Mouse (Mus musculus): ENCODE results near the gene Gm17631. TPM values are rescaled to one million over a fixed set of nuclear protein-coding genes. Genes with fewer than 3 reads are reported as not detected.
"Not testable (repeated sequence)": the region's sequence is repeated elsewhere in the genome, so short reads cannot be mapped to it uniquely, and the experiment has no call there.

Gm17631 gene
- polyA plus RNA-seq (2014; fragmentation: Nextera tagmentation; extraction: Ambion mirVana): not detected in 2 replicates

- not testable (repeated sequence) for H3K4me2 ChIP-seq; H3K4me3 ChIP-seq (ENCODE audit: low read depth, low read length); H3K9ac ChIP-seq (ENCODE audit: low read length); H3K36me3 ChIP-seq (ENCODE audit: control insufficient read depth, insufficient read depth, low read length); ATAC-seq (ENCODE audit: low FRiP score); H3K4me1 ChIP-seq (ENCODE audit: control insufficient read depth, insufficient read depth, low read length); H3K27me3 ChIP-seq (ENCODE audit: control insufficient read depth, insufficient read depth, low read length); H3K9me3 ChIP-seq (ENCODE audit: control insufficient read depth, low read length); H3K27ac ChIP-seq (ENCODE audit: low read depth, low read length); DNase-seq (ENCODE audit: low spot score, missing footprints)
- no CpG with 5 or more reads among the region's 3 CpGs for WGBS
Observed at GRCm38 (mm10) chr6:129862349-129862748, at the start of gene Gm17631. Gene Gm17631 (plus strand): TSS chr6:129862649.

DNA sequence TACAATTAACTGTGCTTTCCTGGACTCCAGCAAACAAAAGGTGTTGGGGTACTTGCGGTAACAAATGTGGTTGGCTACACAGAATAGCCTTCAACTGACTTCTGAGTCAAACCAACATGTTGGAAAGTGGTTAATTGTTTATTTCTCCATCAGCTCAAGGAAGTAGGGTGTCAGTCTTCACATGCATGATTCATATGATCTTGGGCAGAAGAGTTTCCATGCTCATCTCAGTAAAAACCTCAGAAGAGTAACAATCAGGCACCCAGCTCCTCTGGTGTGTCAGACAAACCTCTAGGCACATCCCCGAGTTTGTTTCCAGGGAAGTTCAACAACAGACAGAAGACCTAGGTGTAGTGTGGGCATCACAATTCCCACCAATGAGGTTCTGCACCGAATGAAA, 44.7 kb upstream of the Gm17631 start:
- H3K4me2 ChIP-seq: no peak overlapping the region
- no peaks in the 10 kb centered on the region for H3K36me3 ChIP-seq (ENCODE audit: control insufficient read depth, insufficient read depth, low read length)
- no peaks in the 10 kb centered on the region for H3K27me3 ChIP-seq (ENCODE audit: control insufficient read depth, insufficient read depth, low read length)
- no peak overlapping the region for H3K9ac ChIP-seq (ENCODE audit: low read length)
- ATAC-seq (ENCODE audit: low FRiP score) (no peak), DNase-seq (ENCODE audit: low spot score, missing footprints) (no peak)
- H3K4me1 ChIP-seq (ENCODE audit: control insufficient read depth, insufficient read depth, low read length): no peaks in the 10 kb centered on the region
- no peak overlapping the region for H3K4me3 ChIP-seq (ENCODE audit: low read depth, low read length)
- H3K9me3 ChIP-seq (ENCODE audit: control insufficient read depth, low read length): peaks cover 4% of the 10 kb centered on the region; the same call in 1 of the 2 replicates
- H3K27ac ChIP-seq (ENCODE audit: low read depth, low read length): no peak overlapping the region
- 69% methylated on average over 3 of the region's 3 CpGs for WGBS

DNA sequence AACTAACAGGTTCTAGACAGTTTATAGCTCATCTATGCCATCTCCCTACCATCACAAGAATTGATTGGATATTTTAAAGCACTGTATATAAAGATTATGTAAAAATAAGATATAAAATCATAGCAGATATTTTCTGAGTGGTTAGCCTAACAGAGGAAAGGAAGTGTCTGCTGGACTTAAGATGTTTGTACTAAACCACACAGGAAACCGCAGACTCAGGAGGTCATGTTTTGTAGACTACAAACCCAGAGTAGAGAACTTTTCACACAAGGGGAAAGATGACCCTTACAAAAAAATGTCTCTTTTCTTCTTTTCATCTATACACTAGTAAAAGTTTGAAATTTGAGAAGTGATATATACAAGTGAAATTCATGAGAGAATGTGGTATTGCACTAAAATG, 38.4 kb upstream of the Gm17631 start:
- WGBS: 84% methylated on average over 1 of the region's 1 CpGs

GRCm38 (mm10) chr6:129825559-129825958, 36.9 kb upstream of the Gm17631 start:
- ATAC-seq (ENCODE audit: low FRiP score): no peak
- no peak overlapping the region for H3K27ac ChIP-seq (ENCODE audit: low read depth, low read length)
- WGBS: 92% methylated on average over 1 of the region's 1 CpGs
- H3K4me3 ChIP-seq (ENCODE audit: low read depth, low read length): no peak overlapping the region
- H3K36me3 ChIP-seq (ENCODE audit: control insufficient read depth, insufficient read depth, low read length): no peaks in the 10 kb centered on the region
- H3K9ac ChIP-seq (ENCODE audit: low read length): no peak overlapping the region
- no peak for DNase-seq (ENCODE audit: low spot score, missing footprints)
- no peaks in the 10 kb centered on the region for H3K27me3 ChIP-seq (ENCODE audit: control insufficient read depth, insufficient read depth, low read length)
- H3K4me1 ChIP-seq (ENCODE audit: control insufficient read depth, insufficient read depth, low read length): no peaks in the 10 kb centered on the region
- H3K4me2 ChIP-seq: no peak overlapping the region
- peaks cover 4% of the 10 kb centered on the region for H3K9me3 ChIP-seq (ENCODE audit: control insufficient read depth, low read length)

More for the DNA sequence above, 38.4 kb upstream of the Gm17631 start:
- DNase-seq (ENCODE audit: low spot score, missing footprints) (no peak), ATAC-seq (ENCODE audit: low FRiP score) (no peak)
- H3K4me1 ChIP-seq (ENCODE audit: control insufficient read depth, insufficient read depth, low read length): no peaks in the 10 kb centered on the region
- no peak overlapping the region for H3K27ac ChIP-seq (ENCODE audit: low read depth, low read length)
- peaks cover 8% of the 10 kb centered on the region for H3K9me3 ChIP-seq (ENCODE audit: control insufficient read depth, low read length)
- H3K4me3 ChIP-seq (ENCODE audit: low read depth, low read length): no peak overlapping the region
- no peak overlapping the region for H3K4me2 ChIP-seq
- H3K36me3 ChIP-seq (ENCODE audit: control insufficient read depth, insufficient read depth, low read length): no peaks in the 10 kb centered on the region
- H3K27me3 ChIP-seq (ENCODE audit: control insufficient read depth, insufficient read depth, low read length): no peaks in the 10 kb centered on the region
- H3K9ac ChIP-seq (ENCODE audit: low read length): no peak overlapping the region

- H3K27ac ChIP-seq (ENCODE audit: low read depth, low read length): no peak within 1 kb of the TSS
- no peak within 1 kb of the TSS for H3K4me3 ChIP-seq (ENCODE audit: low read depth, low read length)
- no peak for ATAC-seq (ENCODE audit: low FRiP score)
- no peak within 1 kb of the TSS for H3K4me2 ChIP-seq
- no peaks in the 10 kb centered on the region for H3K4me1 ChIP-seq (ENCODE audit: control insufficient read depth, insufficient read depth, low read length)
- H3K9ac ChIP-seq (ENCODE audit: low read length): no peak within 1 kb of the TSS
- H3K36me3 ChIP-seq (ENCODE audit: control insufficient read depth, insufficient read depth, low read length): no peaks in the 10 kb centered on the region
- peaks cover 7% of the 10 kb centered on the region for H3K9me3 ChIP-seq (ENCODE audit: control insufficient read depth, low read length)
- H3K27me3 ChIP-seq (ENCODE audit: control insufficient read depth, insufficient read depth, low read length): no peaks in the 10 kb centered on the region
- 56% methylated on average over 1 of the region's 1 CpGs for WGBS
- DNase-seq (ENCODE audit: low spot score, missing footprints): no peak
Observed at GRCm38 (mm10) chr6:129876549-129876948, 14.1 kb downstream of the Gm17631 start, which contains the start of gene Klra17. Gene Klra17 (minus strand): TSS chr6:129876672.

DNA sequence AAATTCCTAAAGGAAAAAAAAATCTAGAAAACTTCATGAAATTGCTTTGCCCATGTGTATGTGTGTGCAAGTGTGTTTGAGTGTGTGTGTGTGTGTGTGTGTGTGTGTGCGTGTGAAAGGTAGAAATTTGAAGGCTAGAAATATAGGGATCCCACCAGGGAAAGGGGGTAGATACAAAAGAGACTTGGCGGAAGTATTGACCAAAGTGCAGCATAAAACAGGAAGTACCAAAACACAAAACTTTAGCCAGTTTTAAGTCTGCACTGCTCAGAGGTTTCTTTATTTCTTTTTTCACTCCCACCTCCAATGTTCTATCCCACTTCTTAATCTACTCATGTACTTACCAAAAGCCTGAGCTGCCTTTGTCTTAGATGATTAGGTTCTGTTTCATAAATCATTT, 20.1 kb downstream of the Gm17631 start:
- whole genome bisulfite sequencing: 81% methylated on average over 2 of the region's 2 CpGs
- ATAC-seq (ENCODE audit: low FRiP score): no peak

More for the DNA sequence above, 20.1 kb downstream of the Gm17631 start:
- Histone ChIP-seq H3K36me3 (ENCODE audit: control insufficient read depth, insufficient read depth, low read length) (no peaks in the 10 kb centered on the region), H3K4me2 (no peak overlapping the region), H3K27me3 (ENCODE audit: control insufficient read depth, insufficient read depth, low read length) (no peaks in the 10 kb centered on the region), H3K9me3 (ENCODE audit: control insufficient read depth, low read length) (peaks cover 7% of the 10 kb centered on the region; the same call in 1 of the 2 replicates), H3K27ac (ENCODE audit: low read depth, low read length) (no peak overlapping the region), H3K4me3 (ENCODE audit: low read depth, low read length) (no peak overlapping the region), H3K9ac (ENCODE audit: low read length) (no peak overlapping the region), H3K4me1 (ENCODE audit: control insufficient read depth, insufficient read depth, low read length) (no peaks in the 10 kb centered on the region)
- DNase-seq (ENCODE audit: low spot score, missing footprints): no peak

Other genes with a start within 250 kb of the Gm17631 start
- 0.14 and 0.21 TPM in 2 replicates for gene Klrk1, start 238.8 kb upstream of the Gm17631 start, polyA plus RNA-seq (2014; fragmentation: Nextera tagmentation; extraction: Ambion mirVana)
- not detected in 2 replicates for gene Klrc3, start 219.3 kb upstream of the Gm17631 start, polyA plus RNA-seq (2014; fragmentation: Nextera tagmentation; extraction: Ambion mirVana)
- gene Klrc2, start 202.0 kb upstream of the Gm17631 start, polyA plus RNA-seq (2014; fragmentation: Nextera tagmentation; extraction: Ambion mirVana): not detected in 2 replicates
- not detected in 2 replicates for gene Klrc1, start 183.7 kb upstream of the Gm17631 start, polyA plus RNA-seq (2014; fragmentation: Nextera tagmentation; extraction: Ambion mirVana)
- gene Klri1, start 145.5 kb upstream of the Gm17631 start, polyA plus RNA-seq (2014; fragmentation: Nextera tagmentation; extraction: Ambion mirVana): not detected in 2 replicates
- not detected in 2 replicates for gene Klri2, start 122.2 kb upstream of the Gm17631 start, polyA plus RNA-seq (2014; fragmentation: Nextera tagmentation; extraction: Ambion mirVana)
- not detected in 2 replicates for gene Gm156, start 78.4 kb upstream of the Gm17631 start, polyA plus RNA-seq (2014; fragmentation: Nextera tagmentation; extraction: Ambion mirVana)
- not detected in 2 replicates for gene Klra17, start 14.0 kb downstream of the Gm17631 start, polyA plus RNA-seq (2014; fragmentation: Nextera tagmentation; extraction: Ambion mirVana)
- not detected in 2 replicates for gene Klra5, start 55.0 kb downstream of the Gm17631 start, polyA plus RNA-seq (2014; fragmentation: Nextera tagmentation; extraction: Ambion mirVana)
- not detected in 2 replicates for gene Klra6, start 164.3 kb downstream of the Gm17631 start, polyA plus RNA-seq (2014; fragmentation: Nextera tagmentation; extraction: Ambion mirVana)
- not detected in 2 replicates for gene Klra4, start 204.6 kb downstream of the Gm17631 start, polyA plus RNA-seq (2014; fragmentation: Nextera tagmentation; extraction: Ambion mirVana)

Data from midbrain, embryonic 11.5 days (tissue).